Mouse (Mus musculus) brown adipose tissue, adult 24 weeks (tissue): ENCODE results near the gene 1700069L16Rik. TPM values are rescaled to one million over a fixed set of nuclear protein-coding genes. Genes with fewer than 3 reads are reported as not detected.

Experiments
- H3K27ac ChIP-seq: fragments of 200-500 bp; replicated peaks from 2 replicates; pipeline ENCODE4 v1.5.1; 2012; ENCODE audit warnings: low read depth, mild to moderate bottlenecking, low read length
- H3K4me1 ChIP-seq: fragments of 200-500 bp; 2 replicates; pipeline ENCODE4 v1.6.1; 2012; ENCODE audit warnings: low read length, mixed read lengths; ENCODE audit not compliant: control insufficient read depth, insufficient read depth, insufficient read length
- H3K4me3 ChIP-seq: fragments of 200-500 bp; 2 replicates; pipeline ENCODE4 v1.5.1; 2012; ENCODE audit warnings: low read depth, mild to moderate bottlenecking, low read length, moderate library complexity; ENCODE audit not compliant: insufficient read depth
- polyA plus RNA-seq: library from polyadenylated mRNA; stranded (reverse); fragments of >200 nt; gene quantifications from 2 replicates; pipeline ENCODE4 v1.2.4, GENCODE M21; 2012; ENCODE audit not compliant: missing spikeins, insufficient read depth, insufficient read length

1700069L16Rik gene
- polyA plus RNA-seq, 1 experiment: not detected

DNA sequence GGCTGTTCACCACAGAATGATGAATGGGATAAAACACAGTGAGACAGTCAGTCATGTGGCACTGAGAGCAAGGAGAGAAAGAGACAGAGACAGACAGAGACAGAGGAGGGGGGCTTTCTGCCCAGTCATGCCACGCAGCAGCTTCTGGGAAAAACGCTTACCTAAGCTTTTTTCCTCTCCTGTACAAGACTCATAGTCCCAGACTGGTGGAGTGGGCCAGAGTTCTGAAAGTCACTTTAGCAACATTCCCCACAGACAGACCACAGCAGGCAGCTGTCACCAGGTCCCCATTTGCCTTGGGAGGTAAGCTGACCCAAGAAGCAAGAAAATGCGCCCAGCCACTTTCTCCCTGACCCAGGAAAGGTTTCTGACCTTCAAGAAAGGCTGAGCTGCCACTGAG, 42.1 kb downstream of the 1700069L16Rik start:
- H3K4me1 ChIP-seq: no peaks in the 10 kb centered on the region
- H3K4me3 ChIP-seq: no peak overlapping the region
- H3K27ac ChIP-seq: no peak overlapping the region

- no peak overlapping the region for H3K4me3 ChIP-seq
- H3K27ac ChIP-seq: no peak overlapping the region
- H3K4me1 ChIP-seq: no peaks in the 10 kb centered on the region
Observed at GRCm38 (mm10) chr5:113681219-113681618, 43.4 kb downstream of the 1700069L16Rik start.

DNA sequence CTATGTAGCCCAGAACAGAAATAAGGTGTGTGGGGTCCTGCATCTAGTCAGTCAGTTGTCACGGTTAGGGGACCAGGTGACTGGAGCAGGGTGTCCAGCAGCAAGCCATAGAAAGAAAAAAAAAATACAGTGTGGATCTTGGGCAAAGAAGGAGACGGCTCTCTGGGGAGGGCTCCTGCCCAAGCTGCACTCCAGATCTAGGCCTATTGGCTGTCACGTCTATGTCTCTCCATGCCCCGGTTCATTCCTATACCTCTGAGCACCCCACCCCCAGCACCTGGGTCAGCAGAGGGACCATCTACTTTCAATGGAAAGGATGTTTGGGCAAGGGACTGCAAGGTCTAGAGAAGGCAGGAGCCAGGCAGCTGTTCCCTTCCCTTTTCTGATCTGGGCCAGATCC, 45.1 kb downstream of the 1700069L16Rik start:
- no peak overlapping the region for H3K27ac ChIP-seq
- H3K4me3 ChIP-seq: no peak overlapping the region
- H3K4me1 ChIP-seq: no peaks in the 10 kb centered on the region

DNA sequence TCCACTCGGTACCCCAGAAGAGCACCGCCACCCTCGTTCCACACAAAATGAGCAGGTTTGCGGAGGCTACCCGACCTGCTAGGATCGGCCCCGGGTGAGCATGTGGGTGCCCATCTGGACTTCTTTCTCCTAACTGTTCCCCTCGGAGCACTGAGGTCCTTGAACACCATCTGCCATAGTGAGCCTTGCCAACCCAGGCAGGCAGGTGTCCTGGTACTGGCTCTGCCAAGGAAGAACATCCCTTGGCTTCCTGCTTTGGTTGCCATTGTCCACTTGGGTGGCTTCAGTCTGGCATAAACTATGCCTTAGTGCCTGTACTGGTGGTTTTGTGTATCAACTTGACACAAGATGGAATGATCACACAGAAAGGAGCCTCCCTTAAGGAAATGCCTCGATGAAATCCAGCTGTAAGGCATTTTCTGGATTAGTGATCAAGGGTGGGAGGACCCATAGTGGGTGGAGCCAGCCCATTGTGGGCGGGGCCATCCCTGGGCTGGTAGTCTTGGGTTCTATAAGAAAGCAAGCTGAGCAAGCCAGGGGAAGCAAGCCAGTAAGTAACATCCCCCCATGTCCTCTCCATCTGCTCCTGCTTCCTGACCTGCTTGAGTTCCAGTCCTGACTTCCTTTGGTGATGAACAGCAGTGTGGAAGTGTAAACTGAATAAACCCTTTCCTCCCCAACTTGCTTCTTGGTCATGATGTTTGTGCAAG, 45.7 kb downstream of the 1700069L16Rik start:
- H3K4me1 ChIP-seq: no peaks in the 10 kb centered on the region

GRCm38 (mm10) chr5:113677541-113677940, 47.0 kb downstream of the 1700069L16Rik start:
- Histone ChIP-seq H3K27ac (no peak overlapping the region), H3K4me3 (no peak overlapping the region), H3K4me1 (peaks cover 6% of the 10 kb centered on the region)

More for the DNA sequence above, 45.7 kb downstream of the 1700069L16Rik start:
- Histone ChIP-seq H3K4me3 (no peak overlapping the region), H3K27ac (no peak overlapping the region)

GRCm38 (mm10) chr5:113674851-113675250, 49.7 kb downstream of the 1700069L16Rik start:
- Histone ChIP-seq H3K27ac (no peak overlapping the region), H3K4me1 (peaks cover 13% of the 10 kb centered on the region), H3K4me3 (no peak overlapping the region)

DNA sequence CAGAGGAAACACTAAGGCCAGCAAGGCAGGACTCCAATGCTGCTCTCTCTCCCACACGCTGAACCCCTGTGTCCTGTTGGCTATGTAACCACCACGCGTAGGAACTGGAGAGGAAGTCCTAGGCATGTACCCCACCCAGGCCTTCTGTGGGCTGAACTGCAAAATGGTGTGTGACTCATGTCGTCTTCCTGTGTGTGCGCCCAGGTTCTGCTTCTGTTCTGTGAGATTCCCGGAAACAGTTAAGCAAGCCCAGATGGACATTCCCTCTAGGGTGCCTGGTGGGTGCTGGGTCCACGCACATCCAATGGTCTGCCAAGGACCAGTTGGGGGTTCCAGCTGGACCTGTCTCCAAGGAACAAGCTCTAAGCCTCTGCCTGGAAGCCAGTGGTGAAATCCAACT, 52.1 kb downstream of the 1700069L16Rik start:
- H3K4me3 ChIP-seq: no peak overlapping the region
- peak overlapping the region; percentile 40; the same call in 1 of the 2 replicates for H3K27ac ChIP-seq
- H3K4me1 ChIP-seq: peaks cover 13% of the 10 kb centered on the region

DNA sequence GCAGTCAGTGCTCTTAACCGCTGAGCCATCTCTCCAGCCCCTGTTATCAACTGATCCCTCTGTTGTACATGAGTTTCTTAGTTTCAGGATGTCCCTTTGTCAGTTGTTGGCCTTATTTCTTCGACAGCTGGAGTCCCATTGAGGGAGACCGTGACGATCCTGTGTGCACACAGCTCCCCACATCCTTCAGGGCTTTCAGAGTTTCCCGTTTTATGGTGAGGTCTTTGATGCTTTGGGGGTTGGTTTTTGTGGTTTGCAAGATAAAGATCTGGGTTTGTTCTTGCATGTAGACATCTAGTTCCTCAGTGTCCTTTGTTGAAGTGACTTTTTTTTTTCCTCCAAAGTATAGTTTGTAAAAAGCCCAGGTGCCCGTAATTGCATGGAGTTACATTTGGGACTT, 54.0 kb downstream of the 1700069L16Rik start:
- no peak overlapping the region for H3K27ac ChIP-seq
- peaks cover 13% of the 10 kb centered on the region for H3K4me1 ChIP-seq
- no peak overlapping the region for H3K4me3 ChIP-seq

- H3K4me3 ChIP-seq: no peak overlapping the region
- H3K27ac ChIP-seq: no peak overlapping the region
- H3K4me1 ChIP-seq: peaks cover 13% of the 10 kb centered on the region
Observed at GRCm38 (mm10) chr5:113670110-113670509, 54.5 kb downstream of the 1700069L16Rik start.

DNA sequence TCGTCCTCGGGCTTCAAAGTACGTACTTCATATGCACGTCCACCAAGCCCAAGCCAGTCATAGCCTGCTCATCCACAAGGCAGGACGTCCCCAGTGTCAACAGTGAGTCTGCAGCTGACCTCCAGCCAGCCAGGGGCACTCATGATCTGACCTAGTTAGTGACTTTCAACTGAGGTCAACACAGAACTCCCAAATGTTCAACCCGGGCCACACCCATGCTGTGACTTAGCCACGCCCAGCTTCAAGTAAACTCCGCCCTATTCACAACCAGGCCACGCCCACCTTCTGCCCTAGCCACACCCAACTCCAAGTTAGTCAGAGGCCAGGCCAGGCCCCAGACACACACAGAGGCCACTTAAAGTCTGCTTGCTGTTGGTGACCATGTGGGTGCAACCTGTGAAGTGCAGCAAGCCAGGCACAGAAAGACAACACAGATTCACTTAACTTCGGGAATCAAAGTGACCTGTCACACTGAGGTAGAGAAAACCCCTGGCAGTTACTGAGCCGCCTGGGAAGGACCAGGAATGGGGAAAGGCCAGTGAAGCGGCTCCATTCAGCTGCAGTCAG, 59.9 kb downstream of the 1700069L16Rik start:
- H3K27ac ChIP-seq: no peak overlapping the region

DNA sequence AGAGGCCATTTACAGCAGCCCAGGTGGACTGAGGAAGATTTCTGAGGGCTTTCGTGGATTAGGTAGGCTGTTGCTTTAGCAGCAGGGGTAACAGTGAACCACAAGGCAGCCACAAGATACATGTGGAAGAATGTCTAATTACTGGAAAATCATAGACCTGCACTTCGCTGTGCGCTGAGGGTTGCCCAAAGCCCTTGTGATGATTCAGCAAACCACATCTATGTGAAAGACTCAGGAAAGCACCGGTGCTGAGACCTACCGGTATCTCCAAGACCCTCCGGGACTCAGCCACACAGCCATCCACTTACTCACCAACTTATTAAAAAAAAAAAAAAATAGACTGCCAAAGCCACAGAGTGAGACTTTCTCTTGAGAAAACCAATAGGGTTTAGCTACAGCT, 60.4 kb downstream of the 1700069L16Rik start:
- no peaks in the 10 kb centered on the region for H3K4me1 ChIP-seq
- no peak overlapping the region for H3K27ac ChIP-seq
- no peak overlapping the region for H3K4me3 ChIP-seq

More for the DNA sequence above, 59.9 kb downstream of the 1700069L16Rik start:
- Histone ChIP-seq H3K4me3 (no peak overlapping the region), H3K4me1 (no peaks in the 10 kb centered on the region)

DNA sequence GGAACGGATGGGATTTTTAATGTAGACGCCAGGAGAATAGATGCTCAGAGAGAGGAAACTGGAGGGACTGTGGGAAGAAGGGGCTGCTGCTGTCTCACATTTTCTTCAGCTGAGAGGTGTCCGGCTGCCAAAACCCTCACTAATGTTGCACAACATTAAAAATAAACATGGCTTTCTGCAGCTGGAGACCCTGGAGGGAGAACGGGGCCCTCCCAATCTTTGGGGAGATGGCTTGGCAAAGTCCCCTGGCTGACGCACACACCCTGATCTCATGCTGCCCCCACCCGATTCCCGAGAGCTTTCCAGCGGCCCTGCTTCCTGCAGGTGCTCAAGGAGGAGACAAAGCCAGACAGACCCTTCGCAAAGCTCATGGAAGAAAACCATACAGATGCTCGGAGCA, 63.7 kb downstream of the 1700069L16Rik start:
- Histone ChIP-seq H3K4me3 (no peak overlapping the region), H3K4me1 (no peaks in the 10 kb centered on the region), H3K27ac (no peak overlapping the region)

GRCm38 (mm10) chr5:113654821-113655220, 69.8 kb downstream of the 1700069L16Rik start:
- no peak overlapping the region for H3K27ac ChIP-seq
- no peak overlapping the region for H3K4me3 ChIP-seq
- H3K4me1 ChIP-seq: no peaks in the 10 kb centered on the region

DNA sequence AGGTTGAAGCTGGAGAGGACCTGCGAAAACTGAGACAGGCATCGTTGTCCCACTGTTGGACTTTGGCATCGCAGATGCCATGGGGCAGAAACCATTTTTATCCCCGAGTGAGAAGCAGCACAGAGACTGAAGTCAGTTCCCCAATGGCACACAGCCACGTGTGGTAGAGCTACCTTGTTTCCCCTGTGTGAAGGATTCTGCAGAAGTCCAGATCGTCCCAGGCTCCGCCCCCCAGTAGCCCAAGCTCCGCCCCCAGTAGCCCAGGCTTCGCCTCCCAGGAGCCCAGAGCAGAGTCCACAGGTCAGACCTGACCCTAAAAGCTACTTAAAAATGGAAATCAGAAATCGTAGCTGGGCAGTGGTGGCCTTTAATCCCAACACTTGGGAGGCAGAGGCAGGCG, 70.4 kb downstream of the 1700069L16Rik start:
- Histone ChIP-seq H3K4me3 (no peak overlapping the region), H3K27ac (no peak overlapping the region), H3K4me1 (no peaks in the 10 kb centered on the region)

- Histone ChIP-seq H3K4me3 (no peak overlapping the region), H3K27ac (no peak overlapping the region), H3K4me1 (no peaks in the 10 kb centered on the region)
Observed at GRCm38 (mm10) chr5:113652215-113652614, 72.4 kb downstream of the 1700069L16Rik start.
